Mouse (Mus musculus) intestine, embryonic 16.5 days (tissue): ENCODE data around the gene RPS10-NUDT3. TPM values are rescaled to one million over a fixed set of nuclear protein-coding genes. Genes with fewer than 3 reads are reported as not detected.

Experiments used
- ATAC-seq: fragments of 200-750 bp; cut with Nextera tagmentation; 2 replicates; pipeline ENCODE4 v1.8.0; 2017; ENCODE audit warnings: moderate TSS enrichment, moderate library complexity
- H3K27ac ChIP-seq: fragments of 300-500 bp; sonication (generic); 2 replicates; pipeline ENCODE4 v1.5.1; 2014; ENCODE audit warnings: mild to moderate bottlenecking, low read length
- H3K27me3 ChIP-seq: fragments of 300-500 bp; sonication (generic); replicated peaks from 2 replicates; pipeline ENCODE4 v1.6.1; 2014; ENCODE audit warnings: low read length, control low read depth, mixed read lengths; ENCODE audit not compliant: control insufficient read depth, insufficient read depth
- H3K36me3 ChIP-seq: fragments of 300-500 bp; sonication (generic); 2 replicates; pipeline ENCODE4 v1.6.1; 2014; ENCODE audit warnings: low read length, control low read depth; ENCODE audit not compliant: control insufficient read depth, insufficient read depth
- H3K4me1 ChIP-seq: fragments of 300-500 bp; sonication (generic); 2 replicates; pipeline ENCODE4 v1.6.1; 2014; ENCODE audit warnings: low read length, control low read depth, mixed read lengths; ENCODE audit not compliant: control insufficient read depth, insufficient read depth
- H3K4me2 ChIP-seq: fragments of 300-500 bp; sonication (generic); 2 replicates; pipeline ENCODE4 v1.6.1; 2014; ENCODE audit warnings: low read depth, low read length, control low read depth
- H3K4me3 ChIP-seq: fragments of 300-500 bp; sonication (generic); 2 replicates; pipeline ENCODE4 v1.5.1; 2014; ENCODE audit warnings: mild to moderate bottlenecking, low read length
- H3K9ac ChIP-seq: fragments of 300-500 bp; sonication (generic); 2 replicates; pipeline ENCODE4 v1.6.1; 2014; ENCODE audit warnings: low read depth, low read length
- H3K9me3 ChIP-seq: fragments of 300-500 bp; sonication (generic); 2 replicates; pipeline ENCODE4 v1.6.1; 2016; ENCODE audit warnings: low read length, control low read depth; ENCODE audit not compliant: control insufficient read depth
- WGBS: fragments of 180-500 bp; shearing (Covaris S2); extraction: QIAGEN DNeasy Blood & Tissue Kit; methylation state at CpG from one replicate; pipeline ENCODE4 v1.1.7; 2014; 5-methylcytosine and 5-hydroxymethylcytosine counted together
- polyA plus RNA-seq: library from polyadenylated mRNA; unstranded; fragments of >200 nt; fragmentation: Nextera tagmentation; extraction: Ambion mirVana; gene quantifications from 2 replicates; pipeline ENCODE4 v1.2.1, GENCODE M21; 2015

The RPS10-NUDT3 gene
- polyA plus RNA-seq, 1 experiment from 2014 or later: not detected

DNA sequence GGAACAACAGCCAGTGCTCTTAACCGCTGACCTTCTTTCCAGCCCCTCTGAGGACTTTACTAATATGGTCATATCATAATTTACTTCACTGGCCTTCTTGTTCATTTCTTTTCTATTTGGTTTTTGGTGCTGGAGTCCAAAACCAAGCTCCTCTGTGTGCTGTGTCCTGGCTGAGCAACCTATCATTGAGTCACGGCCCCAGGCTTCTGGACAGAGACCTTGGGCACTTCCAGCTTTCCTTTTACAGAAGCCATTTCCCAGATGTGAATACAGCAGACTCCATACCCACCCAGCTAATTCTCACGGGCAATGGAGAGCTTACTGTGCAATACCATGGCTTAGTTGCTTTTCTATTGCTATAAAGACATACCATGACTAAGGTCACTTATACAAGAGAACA lies 34.7 kb downstream of the RPS10-NUDT3 start:
- Histone ChIP-seq H3K9me3 (no peaks in the 10 kb centered on the region), H3K36me3 (peaks cover 10% of the 10 kb centered on the region; the same call in 1 of the 2 replicates), H3K4me2 (no peak overlapping the region), H3K27me3 (no peaks in the 10 kb centered on the region), H3K4me3 (no peak overlapping the region), H3K4me1 (peaks cover 10% of the 10 kb centered on the region), H3K27ac (no peak overlapping the region), H3K9ac (no peak overlapping the region)
- no peak for ATAC-seq
- WGBS: 75% methylated on average over 3 of the region's 3 CpGs

DNA sequence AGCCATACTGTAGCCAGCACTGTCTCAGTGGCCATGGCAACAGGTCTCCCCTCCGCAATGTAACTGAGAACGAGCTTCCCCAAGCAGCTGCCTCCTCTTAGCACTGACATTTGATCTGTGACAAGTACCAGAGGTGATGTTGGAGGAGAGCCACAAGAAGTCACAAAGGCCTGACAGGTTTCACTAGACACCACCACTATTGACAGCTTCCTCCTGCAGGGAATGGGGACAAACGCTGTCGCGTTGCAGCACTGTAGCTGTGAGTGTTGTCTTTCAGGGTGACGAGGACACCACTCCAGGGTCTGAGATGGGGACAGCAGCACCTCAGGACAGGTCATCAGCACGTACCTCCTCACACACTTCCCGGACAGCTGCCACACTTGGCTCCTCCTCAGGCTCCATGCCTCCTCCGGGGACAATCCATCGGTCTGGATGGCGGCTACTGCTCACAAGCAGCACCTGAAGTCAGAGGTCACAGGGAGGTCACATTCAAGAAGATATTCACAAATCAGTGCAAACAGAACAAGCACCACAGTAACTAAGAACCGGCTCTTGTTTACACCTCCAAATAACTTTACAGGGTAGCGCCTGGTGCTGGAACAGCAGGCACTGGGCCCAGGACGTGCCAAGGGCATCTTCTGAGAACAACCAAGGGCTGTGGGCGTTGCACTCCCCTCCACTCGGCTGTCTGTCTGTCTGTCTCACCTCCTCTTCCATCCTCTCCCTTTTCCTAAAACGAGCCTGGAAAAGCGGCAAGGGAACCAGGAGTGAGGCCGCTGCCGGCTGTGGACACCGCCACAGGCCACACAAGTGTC lies 38.4 kb downstream of the RPS10-NUDT3 start:
- Histone ChIP-seq H3K36me3 (peaks cover 22% of the 10 kb centered on the region), H3K27me3 (no peaks in the 10 kb centered on the region), H3K9ac (no peak overlapping the region), H3K4me1 (peaks cover 3% of the 10 kb centered on the region), H3K9me3 (no peaks in the 10 kb centered on the region), H3K4me3 (no peak overlapping the region), H3K27ac (no peak overlapping the region), H3K4me2 (no peak overlapping the region)
- ATAC-seq: no peak
- 59% methylated on average over 21 of the region's 21 CpGs for WGBS

DNA sequence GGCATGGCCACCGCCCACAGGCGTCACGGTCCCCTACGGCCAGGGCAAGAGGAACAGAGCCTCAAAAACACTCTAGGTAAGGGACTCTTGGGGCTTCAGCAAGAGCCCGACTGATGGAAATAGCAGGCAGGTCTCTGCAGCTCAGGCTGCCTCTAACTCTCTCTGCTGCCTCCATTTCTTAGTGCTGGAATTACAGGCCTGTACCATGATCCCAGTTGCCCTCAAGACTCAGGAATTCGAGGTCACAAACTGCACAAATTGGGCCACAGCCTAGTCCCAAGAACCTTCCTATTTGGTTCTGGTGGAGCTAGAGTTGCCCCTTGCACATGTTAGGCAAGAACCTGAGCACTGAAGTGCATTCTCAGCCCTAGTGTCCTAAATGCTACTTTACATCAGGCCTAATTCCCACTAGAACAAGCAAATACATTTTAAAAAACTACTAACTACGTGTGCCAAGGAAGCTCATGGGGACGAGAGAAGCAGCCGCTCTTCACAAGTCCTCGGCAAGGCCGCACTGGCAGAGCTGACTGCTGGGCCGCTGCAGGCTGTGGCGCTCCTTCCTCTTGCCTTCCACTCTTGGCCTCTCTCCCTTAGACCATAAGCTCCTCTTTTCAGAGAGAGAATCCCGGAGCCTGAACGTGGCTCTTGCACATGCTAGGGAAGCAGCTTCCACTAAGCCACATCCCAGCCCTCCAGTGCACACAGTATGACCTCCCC lies 39.2 kb downstream of the RPS10-NUDT3 start:
- no peak for ATAC-seq
- no peaks in the 10 kb centered on the region for H3K9me3 ChIP-seq
- WGBS: 83% methylated on average over 15 of the region's 15 CpGs
- H3K36me3 ChIP-seq: peaks cover 22% of the 10 kb centered on the region
- peaks cover 2% of the 10 kb centered on the region; the same call in 1 of the 2 replicates for H3K4me1 ChIP-seq
- H3K4me2 ChIP-seq: no peak overlapping the region
- no peak overlapping the region for H3K27ac ChIP-seq
- no peak overlapping the region for H3K9ac ChIP-seq
- H3K27me3 ChIP-seq: no peaks in the 10 kb centered on the region
- no peak overlapping the region for H3K4me3 ChIP-seq

DNA sequence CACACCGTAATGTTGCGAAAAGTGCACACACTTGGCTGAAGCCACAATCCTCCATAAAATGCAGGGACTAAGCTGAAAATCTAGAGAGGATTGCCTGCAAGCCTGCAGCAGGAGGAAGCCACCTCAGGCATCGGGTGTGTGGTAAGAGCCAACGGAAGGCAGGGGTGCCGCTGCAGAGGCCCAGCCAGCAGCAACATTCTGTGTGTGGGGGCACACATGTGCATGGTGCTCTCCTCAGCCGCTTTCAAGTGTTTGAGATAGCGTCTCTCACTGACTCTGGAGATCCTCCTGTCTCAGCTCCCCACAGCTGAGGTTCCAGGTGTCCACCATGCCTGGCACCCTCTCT lies 42.5 kb downstream of the RPS10-NUDT3 start:
- no peak overlapping the region for H3K4me3 ChIP-seq
- no peak overlapping the region for H3K4me2 ChIP-seq
- peaks cover 22% of the 10 kb centered on the region for H3K36me3 ChIP-seq
- no peaks in the 10 kb centered on the region for H3K9me3 ChIP-seq
- no peak overlapping the region for H3K9ac ChIP-seq
- no peaks in the 10 kb centered on the region for H3K27me3 ChIP-seq
- H3K4me1 ChIP-seq: no peaks in the 10 kb centered on the region
- ATAC-seq: no peak
- no peak overlapping the region for H3K27ac ChIP-seq
- WGBS: 96% methylated on average over 7 of the region's 7 CpGs

DNA sequence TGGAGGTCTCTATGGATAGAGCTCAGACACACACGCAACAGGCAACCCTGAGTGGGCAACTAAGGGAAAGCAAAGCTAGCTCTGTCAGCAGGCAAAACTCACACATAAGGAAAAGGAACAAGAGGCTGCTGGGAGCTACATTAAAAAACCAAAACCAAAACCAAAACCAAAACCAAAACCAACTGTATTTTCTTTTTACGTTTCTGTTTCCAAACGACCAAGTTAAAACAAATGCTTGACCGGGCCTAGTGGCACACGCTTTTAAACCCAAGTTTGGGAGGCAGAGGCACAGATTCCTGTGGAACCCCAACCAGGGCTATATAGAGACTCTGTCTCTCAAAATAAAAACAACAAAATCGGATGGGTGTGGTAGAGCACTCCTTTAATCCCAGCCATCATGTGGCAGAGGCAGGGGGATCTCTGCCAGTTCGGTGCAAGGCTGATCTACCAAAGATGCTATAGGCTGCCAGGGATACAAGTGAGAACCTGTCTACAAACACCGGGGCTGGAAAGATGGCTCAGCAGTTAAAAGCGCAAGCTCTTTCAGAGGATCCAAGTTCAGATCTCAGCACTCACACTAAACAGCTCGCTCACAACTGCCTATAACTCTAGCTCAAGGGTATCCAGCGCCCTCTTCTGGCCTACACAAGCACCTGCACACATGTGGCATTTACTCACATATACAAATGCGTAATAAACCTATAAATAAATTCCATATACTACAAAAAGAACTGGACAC lies 43.0 kb downstream of the RPS10-NUDT3 start:
- Histone ChIP-seq H3K9ac (no peak overlapping the region), H3K4me2 (no peak overlapping the region), H3K9me3 (no peaks in the 10 kb centered on the region), H3K27ac (no peak overlapping the region), H3K27me3 (no peaks in the 10 kb centered on the region), H3K4me1 (no peaks in the 10 kb centered on the region), H3K36me3 (peaks cover 22% of the 10 kb centered on the region), H3K4me3 (no peak overlapping the region)
- ATAC-seq: no peak
- 90% methylated on average over 12 of the region's 12 CpGs for WGBS

DNA sequence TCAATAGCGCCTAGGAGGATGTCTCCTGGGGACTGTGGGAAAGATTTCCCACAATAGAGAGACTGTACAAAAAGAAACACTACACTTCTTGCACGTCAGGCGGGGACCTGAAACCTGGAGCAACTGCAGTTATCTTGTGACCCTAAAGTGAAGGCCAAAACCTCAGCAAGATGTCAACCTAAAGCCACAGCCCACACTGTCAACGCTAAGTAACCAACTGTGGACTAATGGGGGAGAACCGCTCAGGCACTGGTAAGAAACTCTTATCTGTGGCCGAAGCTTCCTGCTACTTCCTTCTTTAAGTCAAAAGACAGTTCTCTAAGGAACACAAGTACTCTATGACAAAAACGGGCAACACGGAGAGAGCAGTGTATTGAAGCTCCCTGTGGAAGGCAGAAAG lies 46.8 kb downstream of the RPS10-NUDT3 start:
- 79% methylated on average over 8 of the region's 8 CpGs for WGBS
- Histone ChIP-seq H3K9ac (no peak overlapping the region), H3K27me3 (no peaks in the 10 kb centered on the region), H3K36me3 (0 out of 2 replicates have a peak, but pooled peaks cover 4% of the 10 kb centered on the region), H3K27ac (no peak overlapping the region), H3K4me2 (no peak overlapping the region), H3K4me1 (no peaks in the 10 kb centered on the region), H3K4me3 (no peak overlapping the region), H3K9me3 (no peaks in the 10 kb centered on the region)
- no peak for ATAC-seq

DNA sequence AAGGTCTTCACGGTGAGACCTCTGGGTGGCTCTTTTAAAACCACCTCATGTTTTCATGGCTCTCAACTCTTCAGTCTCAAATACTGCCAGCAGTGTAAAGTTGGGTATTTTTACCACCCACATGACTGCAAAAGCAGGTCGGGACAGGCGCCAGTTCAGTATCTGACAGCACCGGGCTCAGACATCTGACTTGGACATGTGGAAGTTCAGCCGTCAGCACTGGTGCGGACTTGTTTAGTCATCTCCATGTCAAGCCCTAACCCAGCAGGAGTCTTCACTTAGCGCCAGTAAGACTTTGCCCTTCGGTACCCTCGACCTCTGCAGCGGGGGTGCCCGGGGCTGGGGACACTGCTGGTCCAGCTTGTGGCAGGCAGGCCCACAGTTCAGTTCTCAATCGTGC lies 47.8 kb downstream of the RPS10-NUDT3 start:
- H3K36me3 ChIP-seq: no peaks in the 10 kb centered on the region
- H3K4me2 ChIP-seq: no peak overlapping the region
- WGBS: 81% methylated on average over 12 of the region's 12 CpGs
- no peaks in the 10 kb centered on the region for H3K27me3 ChIP-seq
- no peak for ATAC-seq
- H3K9me3 ChIP-seq: no peaks in the 10 kb centered on the region
- no peak overlapping the region for H3K4me3 ChIP-seq
- H3K27ac ChIP-seq: no peak overlapping the region
- H3K4me1 ChIP-seq: no peaks in the 10 kb centered on the region
- no peak overlapping the region for H3K9ac ChIP-seq

DNA sequence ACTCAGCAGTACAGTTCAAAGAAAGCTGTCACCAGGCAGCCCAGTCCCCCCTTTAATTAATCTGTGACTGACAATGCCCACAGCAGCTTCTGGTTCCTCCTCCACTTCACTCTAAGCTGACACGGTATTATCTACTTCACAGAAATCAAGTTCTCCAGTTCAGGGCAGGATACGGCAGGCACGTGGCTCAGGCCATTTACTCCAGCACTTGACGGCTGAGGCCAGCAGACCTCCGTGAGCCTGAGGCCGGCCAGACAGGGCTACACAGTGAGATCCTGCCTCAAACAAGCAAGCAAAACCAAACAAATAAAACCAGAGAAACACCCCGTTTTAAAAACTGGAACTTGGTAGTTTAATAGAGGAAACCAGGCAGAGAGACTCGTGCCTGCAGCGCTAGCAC lies 48.4 kb downstream of the RPS10-NUDT3 start:
- no peak for ATAC-seq
- H3K9ac ChIP-seq: no peak overlapping the region
- H3K4me2 ChIP-seq: no peak overlapping the region
- H3K4me3 ChIP-seq: no peak overlapping the region
- H3K36me3 ChIP-seq: no peaks in the 10 kb centered on the region
- H3K9me3 ChIP-seq: no peaks in the 10 kb centered on the region
- no peaks in the 10 kb centered on the region for H3K4me1 ChIP-seq
- 64% methylated on average over 9 of the region's 9 CpGs for WGBS
- no peaks in the 10 kb centered on the region for H3K27me3 ChIP-seq
- H3K27ac ChIP-seq: no peak overlapping the region

DNA sequence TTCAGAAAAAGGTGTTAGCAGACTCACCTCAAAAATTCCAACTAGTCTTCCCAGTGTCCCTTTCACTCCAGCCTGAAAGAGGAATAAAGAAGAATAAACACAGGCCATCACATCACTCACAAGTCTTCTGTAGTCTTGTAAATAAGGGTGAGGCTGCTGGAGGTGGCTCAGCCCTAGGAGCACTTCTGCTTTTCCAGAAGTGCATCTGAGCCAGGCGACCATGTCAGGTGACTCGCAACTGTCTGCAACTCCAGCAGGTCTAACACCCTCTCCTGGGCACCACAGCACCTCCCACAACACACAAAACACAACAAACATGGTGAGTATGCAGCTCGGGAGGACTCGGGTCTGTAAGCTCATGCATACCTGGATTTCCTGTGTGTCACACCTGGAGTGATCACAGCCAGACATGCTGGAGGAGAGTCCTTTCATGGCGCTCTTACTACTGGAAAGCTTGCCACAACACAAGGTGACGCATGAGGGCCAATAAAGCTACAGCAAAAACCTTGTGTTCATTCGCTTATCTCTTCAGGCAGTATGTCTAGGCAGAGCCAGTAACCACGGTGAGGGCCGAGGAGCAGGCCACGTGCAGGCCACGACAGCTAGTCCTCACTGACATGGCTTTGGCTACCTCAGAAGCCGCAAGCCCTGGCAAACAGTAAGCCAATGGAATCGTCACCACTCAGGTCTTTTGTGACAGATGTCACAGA lies 51.7 kb downstream of the RPS10-NUDT3 start:
- no peak overlapping the region for H3K27ac ChIP-seq
- no peak overlapping the region for H3K4me3 ChIP-seq
- H3K36me3 ChIP-seq: peaks cover 9% of the 10 kb centered on the region
- H3K9ac ChIP-seq: no peak overlapping the region
- 86% methylated on average over 13 of the region's 13 CpGs for WGBS
- no peaks in the 10 kb centered on the region for H3K27me3 ChIP-seq
- no peaks in the 10 kb centered on the region for H3K4me1 ChIP-seq
- ATAC-seq: no peak
- no peaks in the 10 kb centered on the region for H3K9me3 ChIP-seq
- no peak overlapping the region for H3K4me2 ChIP-seq
